Mouse (Mus musculus): Measurements from ENCODE around the gene Hmces. TPM values are rescaled to one million over a fixed set of nuclear protein-coding genes. Genes with fewer than 3 reads are reported as not detected.
A peak's percentile ranks its signal among the peaks of the same experiment; 100 is the strongest.

Hmces gene
- total and polyA plus RNA-seq, 2 experiments from 2014 or later: 25.7 to 45.2 TPM

DNA sequence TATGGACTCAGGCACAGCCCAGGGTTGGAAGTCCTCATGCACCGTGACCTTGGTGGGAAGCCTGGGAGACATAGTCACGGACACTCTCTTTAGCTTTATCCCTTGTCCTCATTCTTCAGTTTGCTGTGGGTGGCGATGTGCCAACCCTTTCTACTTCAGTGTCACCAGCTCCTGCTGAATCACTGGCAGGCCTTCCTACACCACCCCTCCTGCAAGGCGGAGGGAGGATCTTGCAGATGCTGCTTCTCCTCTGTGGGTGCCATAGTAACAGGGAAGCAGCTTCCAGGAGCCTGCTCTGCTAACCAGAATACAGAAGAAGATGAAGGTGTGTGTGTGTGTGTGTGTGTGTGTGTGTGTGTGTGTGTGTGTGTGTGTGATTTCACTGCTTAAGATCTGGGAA, 30.9 kb upstream of the Hmces start:
- Histone ChIP-seq H3K4me2 (ENCODE audit: low read depth) (no peak overlapping the region), H3K36me3 (ENCODE audit: insufficient read depth) (no peaks in the 10 kb centered on the region), H3K4me1 (ENCODE audit: insufficient read depth) (no peaks in the 10 kb centered on the region), H3K9me3 (ENCODE audit: low read length) (no peaks in the 10 kb centered on the region), H3K27ac (ENCODE audit: low read depth, low read length) (peak overlapping the region; percentile 69), H3K4me3 (ENCODE audit: low read depth, low read length) (no peak overlapping the region), H3K27me3 (ENCODE audit: insufficient read depth, low read length) (no peaks in the 10 kb centered on the region), H3K9ac (no peak overlapping the region)
- no peak for TF ChIP-seq CTCF (IDR thresholded peaks at IDR 0.05; ENCODE audit: low read depth)
- ATAC-seq (peak; percentile 89), DNase-seq (peak; percentile 62)
- 35% methylated on average over 4 of the region's 4 CpGs for WGBS

DNA sequence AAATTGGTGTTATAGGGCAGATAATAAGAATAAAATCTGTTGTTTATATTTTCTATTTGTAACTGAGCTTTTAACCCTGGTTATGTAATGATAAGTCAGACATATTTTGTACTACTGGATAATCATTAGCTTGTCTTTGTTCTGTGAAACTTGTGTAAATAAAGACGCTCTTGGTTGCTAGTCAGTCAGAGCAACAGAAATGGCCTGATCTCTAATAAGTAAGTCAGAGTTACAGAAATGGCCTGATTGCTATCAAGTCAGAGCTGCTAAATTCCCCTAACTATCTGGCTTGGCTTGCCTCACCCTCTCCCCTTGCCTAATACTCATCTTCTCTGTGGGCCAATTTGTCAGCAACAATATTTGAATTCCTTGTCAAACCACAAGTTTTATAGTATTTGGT, 27.0 kb upstream of the Hmces start:
- H3K4me3 ChIP-seq (ENCODE audit: low read depth, low read length): no peak overlapping the region
- no peak overlapping the region for H3K27ac ChIP-seq (ENCODE audit: low read depth, low read length)
- no peak for DNase-seq
- 91% methylated on average over 1 of the region's 1 CpGs for WGBS
- H3K27me3 ChIP-seq (ENCODE audit: insufficient read depth, low read length): no peaks in the 10 kb centered on the region
- H3K4me1 ChIP-seq (ENCODE audit: insufficient read depth): peaks cover 4% of the 10 kb centered on the region; the same call in 1 of the 2 replicates
- no peak overlapping the region for H3K9ac ChIP-seq
- no peak for TF ChIP-seq CTCF (IDR thresholded peaks at IDR 0.05; ENCODE audit: low read depth)
- no peak for ATAC-seq
- no peaks in the 10 kb centered on the region for H3K9me3 ChIP-seq (ENCODE audit: low read length)
- no peak overlapping the region for H3K4me2 ChIP-seq (ENCODE audit: low read depth)
- H3K36me3 ChIP-seq (ENCODE audit: insufficient read depth): peaks cover 22% of the 10 kb centered on the region

DNA sequence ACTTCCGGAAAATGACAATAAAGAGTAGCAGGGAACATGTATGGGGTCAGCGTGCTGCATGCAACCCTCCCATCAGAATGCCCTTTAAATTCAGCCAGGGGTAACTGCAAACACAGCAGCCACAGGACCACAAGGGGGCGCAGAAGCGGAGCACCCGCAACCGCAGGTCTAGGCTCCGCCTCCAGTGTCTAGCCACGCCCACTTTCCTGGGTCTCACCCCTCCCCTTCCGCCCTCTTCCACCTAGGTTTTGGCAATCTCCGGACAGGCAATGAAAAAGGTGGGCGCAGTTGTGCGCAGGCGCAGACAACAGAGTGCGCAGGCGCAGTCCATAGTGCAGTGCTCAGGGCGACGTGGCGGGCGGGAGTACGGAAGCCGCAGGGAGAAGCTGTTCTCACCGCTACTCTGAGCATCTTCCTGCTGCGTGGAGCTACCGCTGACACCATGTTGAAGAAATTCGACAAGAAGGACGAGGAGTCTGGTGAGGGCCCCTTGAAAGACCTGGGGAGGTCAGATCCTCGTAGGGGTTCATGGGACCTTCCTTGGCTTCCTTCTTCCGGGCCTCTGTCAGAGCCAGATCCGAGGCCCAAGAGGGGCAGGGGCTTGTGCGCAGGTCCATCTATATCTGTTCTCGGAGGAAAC, 26.0 kb upstream of the Hmces start, which contains the start of gene Copg1:
TSS of gene Copg1 (plus strand) at position 221 of the 640 bp plus-strand sequence.
- peak within 1 kb of the TSS; percentile 66 for H3K4me2 ChIP-seq (ENCODE audit: low read depth)
- peaks cover 32% of the 10 kb centered on the region for H3K36me3 ChIP-seq (ENCODE audit: insufficient read depth)
- peak; percentile 95 for ATAC-seq
- peak; percentile 92 for TF ChIP-seq CTCF (IDR thresholded peaks at IDR 0.05; ENCODE audit: low read depth)
- peak within 1 kb of the TSS; percentile 62 for H3K4me3 ChIP-seq (ENCODE audit: low read depth, low read length)
- peaks cover 4% of the 10 kb centered on the region; the same call in 1 of the 2 replicates for H3K4me1 ChIP-seq (ENCODE audit: insufficient read depth)
- no peaks in the 10 kb centered on the region for H3K9me3 ChIP-seq (ENCODE audit: low read length)
- peak; percentile 99 for DNase-seq
- H3K9ac ChIP-seq: peak within 1 kb of the TSS; percentile 76
- 2% methylated on average over 31 of the region's 31 CpGs for WGBS
- no peaks in the 10 kb centered on the region for H3K27me3 ChIP-seq (ENCODE audit: insufficient read depth, low read length)
- peak within 1 kb of the TSS; percentile 81 for H3K27ac ChIP-seq (ENCODE audit: low read depth, low read length)

DNA sequence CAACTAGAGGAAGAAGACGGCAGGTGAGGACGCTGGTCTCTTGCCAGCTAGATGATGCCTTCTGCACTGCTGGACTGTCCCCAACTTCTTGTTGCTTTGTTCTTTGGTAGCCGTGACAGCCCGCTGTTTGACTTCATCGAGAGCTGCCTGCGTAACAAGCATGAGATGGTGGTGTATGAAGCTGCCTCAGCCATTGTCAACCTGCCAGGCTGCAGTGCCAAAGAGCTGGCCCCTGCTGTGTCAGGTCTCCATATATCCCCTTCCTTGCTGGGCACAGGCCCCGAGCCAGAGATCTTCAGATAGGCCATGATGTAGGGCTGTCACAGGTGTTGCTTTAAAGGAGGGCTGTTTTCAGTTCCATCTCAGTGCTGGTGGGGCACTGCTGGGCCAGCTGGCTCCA, 19.8 kb upstream of the Hmces start:
- no peak for ATAC-seq
- 87% methylated on average over 7 of the region's 7 CpGs for WGBS

DNA sequence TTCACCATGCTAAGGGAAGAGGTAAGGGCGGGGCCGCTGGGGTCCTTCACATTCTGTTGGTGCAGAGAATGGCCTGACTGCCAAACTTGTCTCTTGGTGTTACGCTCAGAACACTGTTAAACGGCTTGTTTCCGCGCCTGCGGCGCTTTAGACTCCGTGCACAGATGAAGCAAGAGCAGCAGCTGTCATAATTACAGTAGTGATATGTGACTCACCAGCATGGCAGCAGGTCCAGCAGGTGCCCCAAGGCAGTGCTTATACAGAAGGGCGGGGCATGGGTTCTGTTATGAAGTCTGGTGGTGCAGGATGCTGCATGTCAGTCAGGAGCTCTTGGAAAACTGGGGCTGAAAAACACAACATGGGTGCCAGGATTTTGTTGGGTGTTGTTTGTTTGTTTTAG, 15.7 kb upstream of the Hmces start:
- H3K4me3 ChIP-seq (ENCODE audit: low read depth, low read length): no peak overlapping the region
- no peak overlapping the region for H3K4me2 ChIP-seq (ENCODE audit: low read depth)
- H3K27me3 ChIP-seq (ENCODE audit: insufficient read depth, low read length): no peaks in the 10 kb centered on the region
- no peaks in the 10 kb centered on the region for H3K9me3 ChIP-seq (ENCODE audit: low read length)
- no peak for TF ChIP-seq CTCF (IDR thresholded peaks at IDR 0.05; ENCODE audit: low read depth)
- H3K9ac ChIP-seq: no peak overlapping the region
- 97% methylated on average over 10 of the region's 10 CpGs for WGBS
- ATAC-seq (no peak), DNase-seq (no peak)
- no peaks in the 10 kb centered on the region for H3K4me1 ChIP-seq (ENCODE audit: insufficient read depth)
- no peak overlapping the region for H3K27ac ChIP-seq (ENCODE audit: low read depth, low read length)
- H3K36me3 ChIP-seq (ENCODE audit: insufficient read depth): peaks cover 90% of the 10 kb centered on the region

More for the DNA sequence above, 19.8 kb upstream of the Hmces start:
- peaks cover 88% of the 10 kb centered on the region for H3K36me3 ChIP-seq (ENCODE audit: insufficient read depth)
- no peak overlapping the region for H3K27ac ChIP-seq (ENCODE audit: low read depth, low read length)
- TF ChIP-seq CTCF (IDR thresholded peaks at IDR 0.05; ENCODE audit: low read depth): no peak
- H3K4me2 ChIP-seq (ENCODE audit: low read depth): no peak overlapping the region
- H3K4me3 ChIP-seq (ENCODE audit: low read depth, low read length): no peak overlapping the region
- H3K9me3 ChIP-seq (ENCODE audit: low read length): no peaks in the 10 kb centered on the region
- H3K4me1 ChIP-seq (ENCODE audit: insufficient read depth): no peaks in the 10 kb centered on the region
- no peak for DNase-seq
- H3K27me3 ChIP-seq (ENCODE audit: insufficient read depth, low read length): no peaks in the 10 kb centered on the region
- H3K9ac ChIP-seq: no peak overlapping the region

DNA sequence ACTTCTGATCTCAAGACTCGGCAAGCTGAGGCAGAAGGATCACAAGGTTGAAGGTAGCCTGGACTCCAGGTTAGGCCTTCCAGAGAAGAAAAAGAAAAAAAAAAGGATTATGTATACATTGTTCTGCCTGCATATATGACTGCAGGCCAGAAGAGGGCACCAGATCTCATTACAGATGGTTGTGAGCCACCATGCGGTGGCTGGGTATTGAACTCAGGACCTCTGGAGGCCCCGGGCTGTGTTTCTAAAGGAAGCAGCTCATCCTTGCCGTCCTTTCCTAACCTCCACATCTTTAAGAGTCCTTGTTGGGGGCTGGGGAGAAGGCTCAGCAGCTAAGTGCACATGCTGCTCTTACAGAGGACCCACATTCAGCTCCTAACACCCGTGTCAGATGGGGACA, 7.1 kb upstream of the Hmces start:
- 61% methylated on average over 5 of the region's 5 CpGs for WGBS
- Histone ChIP-seq H3K4me3 (ENCODE audit: low read depth, low read length) (no peak overlapping the region), H3K27ac (ENCODE audit: low read depth, low read length) (no peak overlapping the region), H3K36me3 (ENCODE audit: insufficient read depth) (peaks cover 91% of the 10 kb centered on the region), H3K4me2 (ENCODE audit: low read depth) (no peak overlapping the region), H3K9me3 (ENCODE audit: low read length) (no peaks in the 10 kb centered on the region), H3K4me1 (ENCODE audit: insufficient read depth) (no peaks in the 10 kb centered on the region), H3K27me3 (ENCODE audit: insufficient read depth, low read length) (no peaks in the 10 kb centered on the region), H3K9ac (no peak overlapping the region)
- DNase-seq (no peak), ATAC-seq (no peak)
- TF ChIP-seq CTCF (IDR thresholded peaks at IDR 0.05; ENCODE audit: low read depth): peak; percentile 66

DNA sequence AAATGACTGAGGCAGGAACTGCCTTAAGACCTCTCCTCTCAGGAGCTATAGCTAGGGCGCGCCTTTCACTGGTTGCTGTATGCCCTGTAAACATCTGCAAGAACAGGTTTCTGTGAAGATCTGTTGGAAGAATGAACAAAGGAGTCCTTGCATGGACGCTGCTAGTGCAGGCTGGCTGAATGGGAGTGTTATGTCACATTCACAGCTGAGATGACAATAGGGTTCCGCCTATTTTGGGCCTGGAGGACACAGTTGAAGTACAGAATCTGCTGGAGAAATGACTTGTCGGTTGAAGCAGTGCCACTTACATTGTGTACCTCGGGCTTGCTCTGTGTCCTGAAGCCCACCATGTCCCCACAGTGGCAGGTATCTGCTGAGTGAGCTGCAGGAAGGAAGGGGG, 4.6 kb upstream of the Hmces start:
- no peak overlapping the region for H3K9ac ChIP-seq
- no peaks in the 10 kb centered on the region for H3K9me3 ChIP-seq (ENCODE audit: low read length)
- no peak overlapping the region for H3K4me3 ChIP-seq (ENCODE audit: low read depth, low read length)
- no peak for ATAC-seq
- H3K27ac ChIP-seq (ENCODE audit: low read depth, low read length): no peak overlapping the region
- no peak for DNase-seq
- no peak overlapping the region for H3K4me2 ChIP-seq (ENCODE audit: low read depth)
- TF ChIP-seq CTCF (IDR thresholded peaks at IDR 0.05; ENCODE audit: low read depth): no peak
- WGBS: 86% methylated on average over 6 of the region's 6 CpGs
- H3K4me1 ChIP-seq (ENCODE audit: insufficient read depth): 0 out of 2 replicates have a peak, but pooled peaks cover 3% of the 10 kb centered on the region
- H3K27me3 ChIP-seq (ENCODE audit: insufficient read depth, low read length): no peaks in the 10 kb centered on the region
- H3K36me3 ChIP-seq (ENCODE audit: insufficient read depth): peaks cover 80% of the 10 kb centered on the region
